Mouse (Mus musculus) activated CD4-positive, CD25-positive, alpha-beta regulatory T cell, adult 4 months (primary cell): ENCODE measurements around the gene Prkce. TPM values are rescaled to one million over a fixed set of nuclear protein-coding genes. Genes with fewer than 3 reads are reported as not detected.

Experiments used
- ATAC-seq: one replicate; pipeline ENCODE4 v1.8.0; 2017
- polyA plus RNA-seq, 2 experiments: library from polyadenylated mRNA; unstranded; fragments of 100-300 nt; shearing (Covaris generic); gene quantifications; one replicate each; pipeline ENCODE4 v1.2.1; 2017

The Prkce gene
- polyA plus RNA-seq, 2 experiments from 2014 or later: 2.1 to 2.9 TPM

- no peak for ATAC-seq
These were observed 96.5 kb downstream of the Prkce start for GRCm38 (mm10) chr17:86263985-86264649.

GRCm38 (mm10) chr17:86266051-86266450, 98.5 kb downstream of the Prkce start:
- ATAC-seq: no peak

GRCm38 (mm10) chr17:86267126-86267760, 99.7 kb downstream of the Prkce start:
- no peak for ATAC-seq

DNA sequence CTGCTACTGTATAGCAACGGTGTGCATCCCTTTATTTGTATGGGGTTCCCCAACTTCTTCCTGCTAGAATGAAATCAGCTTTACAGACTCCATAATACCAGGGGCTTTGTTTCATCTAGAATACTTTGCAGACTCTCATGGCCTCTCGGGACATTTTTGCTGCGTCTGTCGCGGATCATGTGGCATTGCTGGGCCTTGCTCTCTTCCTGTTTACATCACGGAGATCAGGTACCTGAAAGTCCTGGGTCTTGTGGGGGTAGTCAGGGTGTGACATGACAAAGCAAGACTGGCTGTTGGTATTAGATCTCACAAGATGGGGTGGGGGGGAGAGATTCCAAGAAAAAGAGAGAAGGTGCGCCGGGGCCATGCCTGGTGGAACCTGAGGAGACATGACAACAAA, 102.1 kb downstream of the Prkce start:
- no peak for ATAC-seq

- ATAC-seq: no peak
These were observed 102.9 kb downstream of the Prkce start for GRCm38 (mm10) chr17:86270523-86270922.

- no peak for ATAC-seq
These were observed 103.7 kb downstream of the Prkce start for GRCm38 (mm10) chr17:86271277-86271676.

DNA sequence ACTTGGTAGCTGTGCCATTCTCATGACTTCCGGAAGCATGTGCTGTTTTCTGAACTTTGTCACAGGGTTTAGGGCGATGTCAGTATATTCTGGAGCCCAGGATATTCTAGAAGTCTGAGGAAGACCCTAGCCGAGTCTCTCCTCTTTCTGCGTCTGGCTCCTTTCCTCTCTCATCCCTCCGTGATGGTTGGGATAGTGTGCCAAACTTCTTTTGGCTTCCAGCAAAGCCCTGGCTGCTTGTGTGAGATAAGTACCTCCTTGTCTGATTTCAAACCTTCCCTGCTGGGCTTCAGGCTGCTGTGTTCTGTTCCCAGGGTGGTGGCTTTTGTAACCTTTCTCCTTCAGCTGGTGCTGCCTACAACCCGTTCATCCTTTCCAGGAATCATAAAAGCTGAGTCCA, 105.4 kb downstream of the Prkce start:
- ATAC-seq: no peak

DNA sequence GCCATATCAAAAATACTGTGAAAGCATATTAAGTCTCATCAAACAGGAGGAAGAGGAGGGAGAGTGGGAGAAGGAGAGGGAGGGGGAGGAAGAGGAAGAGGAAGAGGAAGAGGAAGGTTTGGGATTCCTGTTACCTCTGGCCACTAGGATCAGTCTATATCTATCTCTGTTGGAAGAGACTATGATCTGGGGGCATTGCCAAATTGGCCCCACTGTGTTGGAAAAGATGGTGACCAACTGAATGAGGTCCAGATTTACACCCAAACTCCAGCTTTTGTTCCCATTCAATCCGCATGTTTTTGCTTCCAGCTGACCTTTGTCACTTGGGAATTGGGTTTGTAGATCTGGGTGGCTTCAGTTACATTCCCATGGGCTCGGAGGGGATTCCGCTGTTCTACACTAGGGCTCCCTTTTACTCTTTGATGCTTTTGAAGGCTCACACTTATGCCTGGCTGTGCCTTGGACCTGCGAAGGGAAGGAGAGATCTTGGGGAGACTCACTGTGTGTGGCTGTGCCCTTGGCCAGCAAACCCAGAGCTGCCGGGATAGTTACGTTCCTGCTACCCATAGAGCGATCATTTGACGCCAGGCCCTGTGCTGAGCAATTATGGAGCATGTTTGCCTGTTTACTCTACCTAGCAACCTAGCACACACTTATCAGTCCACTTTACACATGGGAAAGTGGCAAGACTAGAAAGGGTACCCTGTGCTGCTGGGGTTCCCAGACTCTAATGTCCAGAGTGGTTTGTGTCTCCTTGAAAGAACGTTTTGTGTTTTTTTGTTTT, 106.2 kb downstream of the Prkce start:
- ATAC-seq: no peak

DNA sequence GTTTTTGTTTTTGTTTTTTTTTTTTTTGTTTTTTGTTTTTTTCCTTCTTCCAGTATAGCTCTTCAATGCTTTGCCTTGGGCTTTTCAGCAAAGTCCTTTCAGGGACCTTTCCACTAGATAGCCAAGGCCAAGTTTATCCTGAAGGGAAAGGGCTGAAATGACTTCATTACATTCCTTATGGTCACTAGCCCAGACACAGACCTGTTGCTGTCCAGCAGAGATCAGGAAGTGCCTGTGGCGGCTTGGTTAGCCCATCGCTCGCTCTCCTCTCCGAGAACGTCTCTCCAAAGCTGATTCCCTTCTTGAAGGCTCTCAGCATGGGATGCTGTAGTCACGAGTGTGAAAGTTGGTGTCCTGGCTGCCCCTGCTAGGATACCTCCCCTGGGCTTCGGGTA, 106.8 kb downstream of the Prkce start:
- no peak for ATAC-seq

DNA sequence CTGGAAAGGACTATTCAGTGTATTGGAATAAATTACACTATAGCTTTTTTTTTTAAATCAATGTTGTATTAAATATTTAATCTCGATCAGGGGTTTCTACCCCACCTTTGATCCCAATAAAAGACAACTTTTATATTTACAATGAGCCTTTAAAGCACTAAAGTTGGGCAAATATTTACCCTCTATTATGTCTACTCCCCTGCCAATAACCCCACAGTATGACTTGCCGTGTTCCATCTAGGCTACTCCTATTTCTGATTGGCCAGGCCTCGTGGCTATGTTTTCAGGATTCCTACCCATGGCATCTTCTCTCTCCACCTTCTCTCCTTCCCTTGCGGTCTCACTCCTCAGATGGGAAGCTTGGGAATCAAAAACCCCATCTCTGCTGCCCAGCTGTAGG, 108.8 kb downstream of the Prkce start:
- no peak for ATAC-seq

DNA sequence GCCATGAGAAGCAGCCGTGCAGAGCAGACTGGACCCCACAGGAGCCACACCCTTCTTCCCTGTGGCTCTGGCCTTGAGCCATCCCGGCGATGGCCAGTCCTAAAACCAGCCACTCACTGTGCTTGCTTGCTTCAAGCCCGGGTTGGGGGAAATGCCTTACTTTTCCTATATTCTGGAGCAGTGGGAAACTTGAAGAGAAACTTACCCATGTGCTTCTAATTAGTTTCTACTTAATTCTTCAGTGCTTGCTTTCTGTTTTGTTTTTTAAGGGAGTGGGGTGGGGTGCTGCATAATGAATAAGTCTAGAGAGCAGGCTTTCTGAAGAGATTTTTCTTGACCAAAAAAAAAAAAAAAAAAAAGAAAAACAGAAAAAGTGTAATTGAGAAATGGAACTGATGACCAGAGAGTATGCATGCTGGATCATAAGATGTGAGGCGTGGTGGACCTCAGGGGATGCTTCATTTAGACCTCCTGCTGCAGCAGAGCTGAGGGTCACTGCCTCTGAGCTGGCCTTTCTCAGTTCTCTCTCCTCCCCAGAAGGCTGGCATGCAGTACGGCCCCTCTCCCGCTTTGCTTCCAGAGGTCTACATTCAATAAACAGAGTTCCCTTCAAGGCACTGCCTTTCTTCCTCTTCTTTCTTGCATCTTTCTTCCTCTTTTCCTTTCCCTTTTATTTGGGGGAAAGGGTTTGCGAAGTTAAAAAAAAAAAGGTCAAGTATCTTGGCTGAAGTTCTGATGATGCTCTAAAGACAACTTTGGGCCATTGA, 109.6 kb downstream of the Prkce start:
- no peak for ATAC-seq

DNA sequence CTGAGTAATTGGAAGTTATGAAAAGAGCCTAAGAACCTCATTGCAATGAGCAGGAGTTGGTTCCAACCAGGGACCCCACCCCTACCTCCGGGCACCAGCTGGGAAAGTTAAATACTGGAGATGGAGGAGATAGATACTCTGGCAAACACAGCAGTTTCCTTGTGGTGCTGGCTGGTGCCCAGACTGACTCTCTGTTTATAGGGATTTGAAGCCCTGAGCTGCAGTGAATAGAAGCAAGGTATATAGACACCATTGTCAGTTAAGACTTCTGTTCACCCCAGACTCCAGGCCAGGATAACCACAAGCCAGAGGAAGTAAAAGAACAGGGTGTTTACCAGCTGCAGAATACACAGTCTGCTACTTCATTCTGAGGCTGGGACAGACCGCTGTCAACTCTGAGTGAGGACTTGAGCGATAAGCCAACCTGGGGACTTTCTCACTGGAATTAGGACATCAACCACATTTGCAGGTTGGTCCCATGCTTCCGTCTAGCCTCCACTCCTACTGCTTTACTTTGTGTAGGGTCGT, 110.5 kb downstream of the Prkce start:
- no peak for ATAC-seq

DNA sequence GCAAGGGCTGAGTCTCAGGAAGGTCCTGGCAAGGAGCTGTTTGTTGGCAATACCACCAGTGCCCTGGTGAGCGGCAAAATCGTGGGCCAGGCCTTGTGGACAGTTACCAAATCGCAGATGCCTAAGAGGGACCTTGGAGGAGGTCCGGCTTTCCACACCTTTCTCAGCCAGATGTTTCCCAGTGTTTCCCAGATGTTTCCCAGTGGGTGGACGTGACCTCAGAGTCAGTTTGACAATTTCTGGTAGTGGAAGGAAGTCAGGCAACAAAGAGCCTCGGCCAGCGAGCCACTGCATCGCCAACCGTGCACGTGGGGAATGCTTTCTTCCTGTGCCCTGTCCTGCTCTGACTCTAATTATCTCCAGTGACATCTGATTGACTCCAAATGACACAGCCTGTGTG, 112.2 kb downstream of the Prkce start:
- no peak for ATAC-seq

DNA sequence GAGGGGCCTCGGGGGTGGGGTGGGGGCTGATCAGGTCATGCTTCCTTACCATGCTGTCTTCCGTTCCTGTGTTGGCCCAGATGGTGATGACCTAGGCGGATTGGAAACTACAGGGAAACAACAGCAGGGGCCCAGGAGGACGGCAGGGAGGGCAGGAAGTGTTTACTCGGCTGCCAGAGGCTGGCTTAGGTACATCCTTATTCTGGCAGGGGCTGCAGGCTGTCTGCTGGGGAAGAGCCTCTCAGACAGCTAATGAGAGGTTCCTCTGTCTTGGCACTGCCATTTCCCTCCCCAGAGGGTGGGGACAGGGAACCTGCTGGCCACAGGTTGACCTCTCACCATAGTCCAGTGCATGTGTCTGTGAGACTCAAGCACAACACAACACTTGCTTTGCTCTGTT, 116.2 kb downstream of the Prkce start:
- no peak for ATAC-seq

DNA sequence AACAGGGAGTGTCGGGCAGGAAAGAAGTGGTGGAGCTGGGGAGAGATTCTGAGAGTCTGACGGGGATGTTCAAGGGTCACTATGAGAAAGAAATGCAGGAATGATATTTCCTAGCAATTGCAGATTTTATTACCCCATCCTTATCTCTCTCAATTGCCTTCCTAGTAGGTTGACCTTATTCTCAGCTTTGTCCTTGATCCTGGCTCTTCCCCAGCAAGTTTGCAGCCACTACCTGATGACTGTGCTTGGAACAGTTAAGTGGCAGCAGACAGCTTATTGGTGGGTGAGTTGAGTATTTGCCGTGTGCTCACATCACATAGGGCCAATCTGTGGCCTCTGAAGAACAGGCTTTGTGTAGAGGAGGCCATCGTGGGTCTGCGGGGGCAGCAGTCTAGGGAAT, 117.5 kb downstream of the Prkce start:
- ATAC-seq: no peak

GRCm38 (mm10) chr17:86286747-86287271, 119.2 kb downstream of the Prkce start:
- no peak for ATAC-seq

- ATAC-seq: no peak
These were observed 125.1 kb downstream of the Prkce start for GRCm38 (mm10) chr17:86292711-86293110.

GRCm38 (mm10) chr17:86293247-86293744, 125.7 kb downstream of the Prkce start:
- ATAC-seq: peak; percentile 77

GRCm38 (mm10) chr17:86299576-86299975, 132.0 kb downstream of the Prkce start:
- ATAC-seq: no peak

GRCm38 (mm10) chr17:86300774-86301595, 133.4 kb downstream of the Prkce start:
- ATAC-seq: peak; percentile 89

DNA sequence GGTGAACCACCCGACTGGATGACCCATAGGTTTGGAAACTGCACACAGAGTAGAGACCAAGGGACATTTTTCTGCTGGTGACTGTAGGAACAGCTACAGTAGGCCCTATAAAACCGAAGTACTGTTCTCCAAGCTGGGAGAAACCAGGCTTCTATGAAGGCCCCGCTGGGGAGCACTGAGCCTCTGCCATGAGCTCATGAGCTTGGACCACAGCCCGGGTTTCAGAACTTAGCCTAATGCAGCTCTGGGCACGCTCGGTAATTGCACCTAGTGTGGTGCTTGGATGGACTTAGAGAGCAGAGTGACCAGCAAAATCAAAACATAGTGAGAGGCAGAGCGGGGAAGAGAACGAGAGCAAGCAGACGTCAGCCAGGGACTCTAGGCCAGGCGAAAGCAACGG, 134.7 kb downstream of the Prkce start:
- ATAC-seq: no peak
